Mouse (Mus musculus) lung, postnatal 25 days (tissue): ENCODE measurements around the gene Nol10.
"Not testable (repeated sequence)": the region's sequence is repeated elsewhere in the genome, so short reads cannot be mapped to it uniquely, and the experiment has no call there.

ENCODE experiments used
- DNase-seq: peaks from one replicate; pipeline ENCODE4 v3.0.0; 2022; ENCODE audit warnings: low spot score

The Nol10 gene

DNA sequence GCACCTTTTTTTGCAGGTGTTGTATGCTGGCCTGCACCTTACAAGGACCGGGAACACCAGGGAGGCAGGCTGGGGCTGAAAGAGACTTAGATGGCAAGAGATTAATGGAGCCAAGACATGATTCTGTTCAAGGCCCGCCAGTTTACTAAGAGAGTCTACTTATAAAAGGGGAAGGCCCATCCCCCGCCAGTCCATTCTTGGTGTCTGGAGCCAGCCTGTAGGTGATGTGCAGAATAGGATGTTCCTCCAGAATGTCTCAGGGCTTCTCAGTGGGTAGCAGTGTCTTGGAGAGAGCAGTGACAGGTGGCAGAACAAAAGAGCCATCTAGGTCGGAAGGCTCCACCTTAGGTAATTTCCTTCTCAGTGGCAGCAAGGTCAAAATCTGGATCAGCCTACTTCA lies 111.0 kb downstream of the Nol10 start:
- not testable (repeated sequence) for DNase-seq

DNA sequence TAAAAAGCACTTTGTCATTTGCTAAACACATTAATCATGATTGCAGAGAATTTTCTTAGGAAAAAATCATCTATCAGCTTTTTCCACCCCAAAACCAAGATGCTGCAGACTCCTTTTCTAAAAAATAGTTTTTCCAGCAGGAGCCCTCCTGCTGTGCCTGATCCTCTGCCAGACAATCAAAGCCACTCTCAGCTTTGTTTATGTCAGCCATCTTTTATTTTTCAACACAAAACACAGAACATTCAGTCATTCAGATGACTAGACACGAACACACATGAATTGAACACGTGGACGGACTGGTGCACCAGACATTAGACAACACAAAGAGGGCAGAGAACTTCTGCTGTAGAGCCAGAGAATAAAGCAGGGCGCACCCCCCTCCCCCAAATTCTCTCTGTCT lies 115.4 kb downstream of the Nol10 start:
- DNase-seq, result no peak

DNA sequence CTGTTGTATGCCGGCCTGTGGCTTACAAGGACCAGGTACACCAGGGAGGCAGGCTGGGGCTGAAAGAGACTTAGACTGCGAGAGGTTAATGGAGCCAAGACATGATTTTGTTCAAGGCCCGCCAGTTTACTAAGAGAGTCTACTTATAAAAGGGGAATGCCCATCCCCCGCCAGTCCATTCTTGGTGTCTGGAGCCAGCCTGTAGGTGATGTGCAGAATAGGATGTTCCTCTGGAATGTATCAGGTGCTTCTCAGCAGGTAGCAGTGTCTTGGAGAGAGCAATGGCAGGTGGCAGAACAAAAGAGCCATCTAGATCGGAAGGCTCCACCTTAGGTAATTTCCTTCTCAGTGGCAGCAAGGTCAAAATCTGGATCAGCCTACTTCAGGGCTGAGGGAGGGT lies 116.3 kb downstream of the Nol10 start:
- not testable (repeated sequence) for DNase-seq

GRCm38 (mm10) chr12:17466791-17467190 lies 118.5 kb downstream of the Nol10 start:
- DNase-seq, result no peak

DNA sequence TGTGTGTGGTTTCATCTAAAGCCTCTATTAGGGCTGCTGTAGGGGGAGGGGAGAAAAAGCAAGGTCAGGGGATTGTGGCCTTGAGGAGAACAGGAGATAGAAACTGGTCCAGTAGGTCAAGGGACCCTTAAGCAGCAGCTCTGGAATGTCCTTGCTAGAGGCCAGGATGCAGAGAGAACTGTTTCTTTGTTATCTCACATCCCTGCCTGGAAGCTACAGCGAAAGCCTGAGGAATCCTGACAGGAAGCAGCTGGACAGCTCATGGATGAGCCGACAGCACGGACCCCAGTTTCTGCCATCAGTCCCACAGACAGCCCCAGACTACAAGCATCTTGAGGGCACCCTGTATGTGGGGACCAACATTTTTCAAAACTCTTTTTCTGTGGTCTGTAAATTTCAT lies 120.1 kb downstream of the Nol10 start:
- DNase-seq, result no peak

DNA sequence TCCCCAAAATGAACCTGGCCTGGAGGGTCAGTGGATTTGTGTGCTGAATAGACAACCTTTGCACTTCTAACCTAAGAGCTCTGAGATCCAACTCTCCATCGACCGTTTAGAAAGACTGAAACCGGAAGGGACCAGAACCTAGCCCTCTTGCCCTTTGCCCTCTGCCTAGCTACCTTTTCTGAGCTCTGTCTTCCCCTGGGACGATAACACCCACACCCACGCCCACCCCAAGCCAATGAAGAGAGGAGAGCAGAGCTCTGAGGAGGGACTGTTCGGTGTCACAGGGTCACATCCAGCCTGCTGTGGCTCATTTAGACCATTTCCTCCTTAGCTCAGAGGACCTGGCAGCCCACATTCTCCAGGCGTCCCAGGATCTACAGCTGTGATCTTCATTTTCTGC lies 121.6 kb downstream of the Nol10 start:
- no peak for DNase-seq

GRCm38 (mm10) chr12:17470528-17470927 lies 122.3 kb downstream of the Nol10 start:
- not testable (repeated sequence) for DNase-seq

DNA sequence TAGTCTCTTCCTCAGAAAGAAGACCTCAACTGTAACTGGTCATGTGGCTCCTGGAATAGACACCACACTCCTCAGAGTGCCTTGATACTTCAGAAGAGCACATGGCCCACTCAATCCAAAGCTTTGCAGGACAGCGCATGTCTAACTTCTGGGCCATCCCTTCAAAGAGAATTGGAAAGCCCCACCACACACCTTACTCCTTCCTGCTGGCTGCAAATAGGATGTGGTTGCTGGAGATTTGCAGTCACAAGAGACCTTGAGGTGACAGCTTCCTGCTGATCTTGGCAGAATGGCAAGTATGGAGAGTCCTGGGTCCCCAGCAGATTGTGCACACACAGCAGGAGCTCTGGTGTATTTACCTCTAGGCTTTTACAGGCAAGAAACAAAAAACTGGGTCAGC lies 123.1 kb downstream of the Nol10 start:
- no peak for DNase-seq

- no peak for DNase-seq
These were observed 124.9 kb downstream of the Nol10 start for GRCm38 (mm10) chr12:17473128-17473527.

DNA sequence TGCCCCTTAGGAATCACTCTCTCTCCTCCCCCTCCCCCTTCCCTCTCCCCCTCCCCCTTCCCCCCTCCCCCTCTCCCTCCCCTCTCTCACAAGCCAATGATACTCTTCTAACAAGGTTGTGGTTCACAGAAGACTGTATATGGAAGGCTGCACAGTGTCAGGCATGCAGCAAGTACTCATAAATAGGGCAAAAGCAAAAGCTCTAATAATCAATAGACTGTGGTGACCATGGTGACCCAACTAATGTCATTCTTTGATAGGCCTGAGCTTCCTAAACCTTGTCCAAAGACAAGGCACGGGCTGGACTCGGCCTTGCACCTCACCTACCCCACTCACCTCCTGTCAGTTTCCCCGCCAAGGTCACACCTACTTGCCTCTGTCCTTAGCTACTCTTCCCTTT lies 125.6 kb downstream of the Nol10 start:
- no peak for DNase-seq

- no peak for DNase-seq
These were observed 126.4 kb downstream of the Nol10 start for GRCm38 (mm10) chr12:17474681-17475080.

- DNase-seq, result no peak
These were observed 126.9 kb downstream of the Nol10 start for GRCm38 (mm10) chr12:17475146-17475545.

DNA sequence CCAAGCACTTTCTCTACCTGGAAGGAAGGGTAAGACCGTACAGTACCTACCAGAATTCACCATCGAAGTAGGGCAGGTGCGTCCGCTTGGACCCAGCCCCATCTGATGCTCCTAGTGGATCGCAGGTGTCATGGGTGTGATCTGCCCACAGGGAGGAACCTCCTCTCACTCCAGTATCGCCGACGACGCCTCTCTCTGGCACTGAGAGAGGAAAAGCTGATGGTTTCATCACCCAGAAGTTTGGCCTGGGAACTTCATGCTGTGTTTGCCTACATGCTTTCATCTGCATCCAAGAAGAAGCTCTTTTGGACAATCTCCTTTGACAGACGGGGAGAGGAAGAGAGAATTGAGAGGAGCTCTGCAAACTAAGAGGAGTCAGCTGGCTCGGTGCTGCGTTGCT lies 129.9 kb downstream of the Nol10 start:
- DNase-seq, result no peak

GRCm38 (mm10) chr12:17478856-17479255 lies 130.6 kb downstream of the Nol10 start:
- no peak for DNase-seq
